Comparison of ENCODE assay signal across 27 mouse cellular contexts in genomic region chr9:98450976-98451375, GRCm38 (mm10). TPM values are rescaled to one million over a fixed set of nuclear protein-coding genes. Genes with fewer than 3 reads are reported as not detected.
A peak's percentile ranks its signal among the peaks of the same experiment; 100 is the strongest.
DNase-seq lines count a peak whose midpoint lies in the region; ATAC-seq and TF ChIP-seq lines count a peak whose summit lies in the region.
"Had no signal": no experiment of that assay in that cellular context is flagged by ENCODE, and none has a peak within 500 bp of the region (broad histone marks: within the 10 kb centered on the region; RNA-seq: fewer than 3 reads in every experiment).

No protein-coding gene starts in this region.

- H3K4me2 ChIP-seq in forebrain, embryonic 15.5 days (replicated peaks) = no peak overlapping the region
- no peak overlapping the region for H3K4me2 ChIP-seq in forebrain, embryonic 13.5 days
- H3K4me2 ChIP-seq in hindbrain, embryonic 16.5 days (ENCODE audit: low read length) = no peak overlapping the region
- H3K4me2 ChIP-seq in hindbrain, embryonic 13.5 days = no peak overlapping the region
- no peak overlapping the region for H3K4me2 ChIP-seq in midbrain, postnatal 0 days (ENCODE audit: low read depth, low read length, poor library complexity, severe bottlenecking)
- H3K4me2 ChIP-seq in midbrain, embryonic 13.5 days (replicated peaks) = no peak overlapping the region
- no peak overlapping the region for H3K4me2 ChIP-seq in kidney, embryonic 16.5 days (replicated peaks; ENCODE audit: low read depth, low read length)
- H3K4me2 ChIP-seq: embryonic facial prominence, embryonic 12.5 days; heart, embryonic 11.5 days; hindbrain, embryonic 12.5 days; intestine, embryonic 15.5 days had no signal

- peak; percentile 47 for DNase-seq in midbrain, postnatal 0 days (ENCODE audit: low spot score)
- DNase-seq: adrenal gland, postnatal 25 days; cerebellum, adult 11-12 months; cerebellum, postnatal 14 days; gastrocnemius, postnatal 10 days; kidney, adult 9 months; kidney, postnatal 25 days; lung, postnatal 4 days had no signal

- H3K36me3 ChIP-seq in forebrain, embryonic 15.5 days = no peaks in the 10 kb centered on the region
- H3K36me3 ChIP-seq in forebrain, embryonic 13.5 days (ENCODE audit: poor library complexity, severe bottlenecking) = peaks cover 8% of the 10 kb centered on the region; the same call in 1 of the 2 replicates
- H3K36me3 ChIP-seq in hindbrain, embryonic 16.5 days (ENCODE audit: control insufficient read depth, insufficient read depth, low read length) = no peaks in the 10 kb centered on the region
- H3K36me3 ChIP-seq in hindbrain, embryonic 13.5 days = no peaks in the 10 kb centered on the region; the same call in 1 of the 2 replicates
- no peaks in the 10 kb centered on the region for H3K36me3 ChIP-seq in midbrain, postnatal 0 days (ENCODE audit: insufficient read depth, low read length)
- no peaks in the 10 kb centered on the region for H3K36me3 ChIP-seq in midbrain, embryonic 13.5 days
- peaks cover 12% of the 10 kb centered on the region; the same call in 1 of the 2 replicates for H3K36me3 ChIP-seq in kidney, embryonic 16.5 days (ENCODE audit: insufficient read depth, low read length)
- H3K36me3 ChIP-seq: hindbrain, embryonic 12.5 days had no signal

- H3K9me3 ChIP-seq in forebrain, embryonic 15.5 days = no peaks in the 10 kb centered on the region
- H3K9me3 ChIP-seq in forebrain, embryonic 13.5 days (replicated peaks) = no peaks in the 10 kb centered on the region
- H3K9me3 ChIP-seq in hindbrain, embryonic 16.5 days (ENCODE audit: control insufficient read depth, low read length) = no peaks in the 10 kb centered on the region
- H3K9me3 ChIP-seq in hindbrain, embryonic 13.5 days = no peaks in the 10 kb centered on the region
- H3K9me3 ChIP-seq in midbrain, postnatal 0 days (ENCODE audit: low read length) = no peaks in the 10 kb centered on the region
- no peaks in the 10 kb centered on the region for H3K9me3 ChIP-seq in midbrain, embryonic 13.5 days
- H3K9me3 ChIP-seq in kidney, embryonic 16.5 days (ENCODE audit: low read length) = peaks cover 4% of the 10 kb centered on the region
- H3K9me3 ChIP-seq: embryonic facial prominence, embryonic 12.5 days; hindbrain, embryonic 12.5 days; intestine, embryonic 15.5 days had no signal

- no peak overlapping the region for H3K9ac ChIP-seq in forebrain, embryonic 15.5 days (replicated peaks)
- H3K9ac ChIP-seq in forebrain, embryonic 13.5 days = no peak overlapping the region
- no peak overlapping the region for H3K9ac ChIP-seq in hindbrain, embryonic 16.5 days (ENCODE audit: low read depth, low read length)
- no peak overlapping the region for H3K9ac ChIP-seq in hindbrain, embryonic 13.5 days
- no peak overlapping the region for H3K9ac ChIP-seq in midbrain, postnatal 0 days (replicated peaks; ENCODE audit: low read length, poor library complexity, severe bottlenecking)
- H3K9ac ChIP-seq in midbrain, embryonic 13.5 days (replicated peaks) = no peak overlapping the region
- no peak overlapping the region for H3K9ac ChIP-seq in kidney, embryonic 16.5 days (replicated peaks; ENCODE audit: low read length)
- H3K9ac ChIP-seq: embryonic facial prominence, embryonic 12.5 days; hindbrain, embryonic 12.5 days; intestine, embryonic 15.5 days had no signal

- WGBS in forebrain, embryonic 15.5 days = 30% methylated on average over 1 of the region's 1 CpGs
- 73% methylated on average over 1 of the region's 1 CpGs for WGBS in forebrain, embryonic 13.5 days
- WGBS in hindbrain, embryonic 16.5 days = 50% methylated on average over 1 of the region's 1 CpGs
- 74% methylated on average over 1 of the region's 1 CpGs for WGBS in hindbrain, embryonic 13.5 days
- 28% methylated on average over 1 of the region's 1 CpGs for WGBS in midbrain, postnatal 0 days
- WGBS in midbrain, embryonic 13.5 days = 85% methylated on average over 1 of the region's 1 CpGs
- 95% methylated on average over 1 of the region's 1 CpGs for WGBS in kidney, embryonic 16.5 days

- ATAC-seq in forebrain, embryonic 15.5 days (replicated peaks) = peak; percentile 53; the same call in 1 of the 2 replicates
- ATAC-seq in forebrain, embryonic 13.5 days = no peak
- peak; percentile 60 for ATAC-seq in hindbrain, embryonic 16.5 days
- no peak for ATAC-seq in hindbrain, embryonic 13.5 days (ENCODE audit: low FRiP score)
- no peak for ATAC-seq in midbrain, postnatal 0 days (ENCODE audit: low FRiP score)
- no peak for ATAC-seq in midbrain, embryonic 13.5 days
- ATAC-seq in kidney, embryonic 16.5 days (ENCODE audit: low FRiP score, low TSS enrichment) = no peak
- ATAC-seq: CD4-positive, CD25-positive, alpha-beta regulatory T cell, adult 4 months; intestine, embryonic 15.5 days had no signal

- no peak overlapping the region for H3K27ac ChIP-seq in forebrain, embryonic 15.5 days (replicated peaks)
- no peak overlapping the region for H3K27ac ChIP-seq in forebrain, embryonic 13.5 days
- no peak overlapping the region for H3K27ac ChIP-seq in hindbrain, embryonic 16.5 days (ENCODE audit: low read depth, low read length)
- no peak overlapping the region for H3K27ac ChIP-seq in hindbrain, embryonic 13.5 days
- H3K27ac ChIP-seq in midbrain, postnatal 0 days (ENCODE audit: low read depth, low read length) = no peak overlapping the region
- H3K27ac ChIP-seq in midbrain, embryonic 13.5 days = no peak overlapping the region
- H3K27ac ChIP-seq in kidney, embryonic 16.5 days (ENCODE audit: low read length) = no peak overlapping the region
- H3K27ac ChIP-seq: embryonic facial prominence, embryonic 12.5 days; hindbrain, embryonic 12.5 days; intestine, embryonic 15.5 days; left cerebral cortex, adult 2 months had no signal

- H3K27me3 ChIP-seq in forebrain, embryonic 15.5 days = no peaks in the 10 kb centered on the region
- H3K27me3 ChIP-seq in forebrain, embryonic 13.5 days = no peaks in the 10 kb centered on the region
- H3K27me3 ChIP-seq in hindbrain, embryonic 16.5 days (replicated peaks; ENCODE audit: control insufficient read depth, insufficient read depth, low read length) = no peaks in the 10 kb centered on the region
- no peaks in the 10 kb centered on the region for H3K27me3 ChIP-seq in hindbrain, embryonic 13.5 days
- H3K27me3 ChIP-seq in midbrain, postnatal 0 days (ENCODE audit: insufficient read depth, low read length) = no peaks in the 10 kb centered on the region
- no peaks in the 10 kb centered on the region for H3K27me3 ChIP-seq in midbrain, embryonic 13.5 days
- H3K27me3 ChIP-seq in kidney, embryonic 16.5 days (ENCODE audit: insufficient read depth, low read length) = no peaks in the 10 kb centered on the region
- H3K27me3 ChIP-seq: embryonic facial prominence, embryonic 12.5 days; hindbrain, embryonic 12.5 days; intestine, embryonic 15.5 days had no signal

- no peaks in the 10 kb centered on the region for H3K4me1 ChIP-seq in forebrain, embryonic 15.5 days
- H3K4me1 ChIP-seq in forebrain, embryonic 13.5 days = 0 out of 2 replicates have a peak, but pooled peaks cover 4% of the 10 kb centered on the region
- H3K4me1 ChIP-seq in hindbrain, embryonic 16.5 days (ENCODE audit: control insufficient read depth, insufficient read depth, low read depth, low read length) = no peaks in the 10 kb centered on the region
- no peaks in the 10 kb centered on the region for H3K4me1 ChIP-seq in hindbrain, embryonic 13.5 days (replicated peaks)
- no peaks in the 10 kb centered on the region for H3K4me1 ChIP-seq in midbrain, postnatal 0 days (ENCODE audit: insufficient read depth, low read length)
- H3K4me1 ChIP-seq in midbrain, embryonic 13.5 days (replicated peaks) = peaks cover 7% of the 10 kb centered on the region; the same call in 1 of the 2 replicates
- H3K4me1 ChIP-seq in kidney, embryonic 16.5 days (ENCODE audit: insufficient read depth, low read length) = no peaks in the 10 kb centered on the region
- H3K4me1 ChIP-seq: embryonic facial prominence, embryonic 12.5 days; hindbrain, embryonic 12.5 days; intestine, embryonic 15.5 days had no signal

- TF ChIP-seq CTCF in midbrain, postnatal 0 days (IDR thresholded peaks at IDR 0.05) = no peak

- H3K4me3 ChIP-seq in forebrain, embryonic 15.5 days = no peak overlapping the region
- H3K4me3 ChIP-seq in forebrain, embryonic 13.5 days = no peak overlapping the region
- no peak overlapping the region for H3K4me3 ChIP-seq in hindbrain, embryonic 16.5 days (ENCODE audit: low read length)
- H3K4me3 ChIP-seq in hindbrain, embryonic 13.5 days = no peak overlapping the region
- H3K4me3 ChIP-seq in midbrain, postnatal 0 days (ENCODE audit: low read depth, low read length) = no peak overlapping the region
- H3K4me3 ChIP-seq in midbrain, embryonic 13.5 days (replicated peaks) = no peak overlapping the region
- no peak overlapping the region for H3K4me3 ChIP-seq in kidney, embryonic 16.5 days (ENCODE audit: low read length)
- H3K4me3 ChIP-seq: embryonic facial prominence, embryonic 12.5 days; erythroblast, embryonic 14.5 days; hindbrain, embryonic 12.5 days; intestine, embryonic 15.5 days; left cerebral cortex, adult 2 months had no signal

RNA-seq across cellular contexts. Expression of gene Rbp1, which starts 28.2 kb away (rescaled TPM):
- polyA plus RNA-seq in forebrain, embryonic 15.5 days (2015; fragmentation: Nextera tagmentation; extraction: Ambion mirVana) = 42.7 and 49.4 TPM in 2 replicates
- 54.9 and 72.9 TPM in 2 replicates for polyA plus RNA-seq in forebrain, embryonic 13.5 days (2015; fragmentation: Nextera tagmentation; extraction: Ambion mirVana)
- polyA plus RNA-seq in hindbrain, embryonic 16.5 days (2015; fragmentation: Nextera tagmentation; extraction: Ambion mirVana) = 38.1 and 44.8 TPM in 2 replicates
- 66.7 and 67.4 TPM in 2 replicates for polyA plus RNA-seq in hindbrain, embryonic 13.5 days (2015; fragmentation: Nextera tagmentation; extraction: Ambion mirVana)
- 10.5 and 11.5 TPM in 2 replicates for total RNA-seq in midbrain, postnatal 0 days (2014; rRNA removed)
- 27.6 and 30.0 TPM in 2 replicates for polyA plus RNA-seq in midbrain, postnatal 0 days (2015; fragmentation: Nextera tagmentation; extraction: Ambion mirVana)
- 24.8 and 28.4 TPM in 2 replicates for polyA plus RNA-seq in midbrain, embryonic 13.5 days (2015; fragmentation: Nextera tagmentation; extraction: Ambion mirVana)
- 104 and 106 TPM in 2 replicates for polyA plus RNA-seq in kidney, embryonic 16.5 days (2015; fragmentation: Nextera tagmentation; extraction: Ambion mirVana)

RNA-seq across cellular contexts. Expression of gene Rbp2, which starts 34.9 kb away (rescaled TPM):
- polyA plus RNA-seq in forebrain, embryonic 15.5 days (2015; fragmentation: Nextera tagmentation; extraction: Ambion mirVana) = 0.53 TPM in 1 of 2 replicates, not detected in the other
- polyA plus RNA-seq in forebrain, embryonic 13.5 days (2015; fragmentation: Nextera tagmentation; extraction: Ambion mirVana) = not detected in 2 replicates
- 0.98 and 1.3 TPM in 2 replicates for polyA plus RNA-seq in hindbrain, embryonic 16.5 days (2015; fragmentation: Nextera tagmentation; extraction: Ambion mirVana)
- polyA plus RNA-seq in hindbrain, embryonic 13.5 days (2015; fragmentation: Nextera tagmentation; extraction: Ambion mirVana) = 0.62 and 1.2 TPM in 2 replicates
- total RNA-seq in midbrain, postnatal 0 days (2014; rRNA removed) = 1.6 TPM in 1 of 2 replicates, not detected in the other
- 0.32 and 0.49 TPM in 2 replicates for polyA plus RNA-seq in midbrain, postnatal 0 days (2015; fragmentation: Nextera tagmentation; extraction: Ambion mirVana)
- not detected in 2 replicates for polyA plus RNA-seq in midbrain, embryonic 13.5 days (2015; fragmentation: Nextera tagmentation; extraction: Ambion mirVana)
- 0.59 TPM in 1 of 2 replicates, not detected in the other for polyA plus RNA-seq in kidney, embryonic 16.5 days (2015; fragmentation: Nextera tagmentation; extraction: Ambion mirVana)
- total RNA-seq: adrenal gland, postnatal 25 days; gastrocnemius, postnatal 10 days; granulocyte monocyte progenitor cell, adult 5-6 weeks; layer of hippocampus, adult 8-10 months; left cerebral cortex, adult 2 months; left cerebral cortex, postnatal 36 days; liver, adult 2 months; megakaryocyte-erythroid progenitor cell, adult 5-6 weeks had no signal
- polyA plus RNA-seq: CD4-positive, CD25-positive, alpha-beta regulatory T cell, adult 4 months; erythroblast, embryonic 14.5 days; heart, postnatal 0 days; liver, adult 2 months had no signal

Comparison
In these comparisons a context has a peak if more than half of its experiments do, and no peak if none do; other contexts are left out.
1. ATAC-seq: peak in forebrain, embryonic 15.5 days (single experiment) and hindbrain, embryonic 16.5 days (single experiment); none in forebrain, embryonic 13.5 days (single experiment), hindbrain, embryonic 13.5 days (single experiment), midbrain, postnatal 0 days (single experiment), midbrain, embryonic 13.5 days (single experiment) and kidney, embryonic 16.5 days (single experiment).